20 mouse cellular contexts compared by ENCODE assay signal in genomic region chr5:74925769-74926168, GRCm38 (mm10).
"Had no signal": no experiment of that assay in that cellular context is flagged by ENCODE, and none has a peak within 500 bp of the region (broad histone marks: within the 10 kb centered on the region; RNA-seq: fewer than 3 reads in every experiment).

No protein-coding gene starts in this region.

- H3K27ac ChIP-seq: kidney, embryonic 15.5 days; left cerebral cortex, adult 2 months; liver, embryonic 13.5 days; macrophage; neural tube, embryonic 12.5 days; neural tube, embryonic 15.5 days; stomach, postnatal 0 days had no signal

- H3K4me2 ChIP-seq: kidney, embryonic 15.5 days; liver, embryonic 13.5 days; midbrain, embryonic 11.5 days; neural tube, embryonic 12.5 days; neural tube, embryonic 15.5 days had no signal

- H3K9ac ChIP-seq: kidney, embryonic 15.5 days; liver, embryonic 13.5 days; neural tube, embryonic 12.5 days; neural tube, embryonic 15.5 days had no signal

- H3K27me3 ChIP-seq: liver, embryonic 13.5 days; neural tube, embryonic 12.5 days; neural tube, embryonic 15.5 days had no signal

- DNase-seq: kidney, adult 8-10 months; kidney, postnatal 10 days; kidney, postnatal 36 days; layer of hippocampus, postnatal 36 days; liver, embryonic 13.5 days; lung, adult 2 months; midbrain, embryonic 14.5 days; right cerebral cortex, adult 18-20 months; right cerebral cortex, postnatal 14 days; right cerebral cortex, postnatal 4 days; thymus, adult 2 months; thymus, postnatal 14 days; thymus, postnatal 4 days had no signal

- H3K4me3 ChIP-seq: kidney, embryonic 15.5 days; left cerebral cortex, adult 2 months; liver, embryonic 13.5 days; neural tube, embryonic 12.5 days; neural tube, embryonic 15.5 days had no signal

- H3K4me1 ChIP-seq: neural tube, embryonic 12.5 days; neural tube, embryonic 15.5 days had no signal

- H3K9me3 ChIP-seq: kidney, embryonic 15.5 days; liver, embryonic 13.5 days; neural tube, embryonic 12.5 days; neural tube, embryonic 15.5 days had no signal

- H3K36me3 ChIP-seq: kidney, embryonic 15.5 days; liver, embryonic 13.5 days; neural tube, embryonic 12.5 days; neural tube, embryonic 15.5 days had no signal
